Mouse (Mus musculus) thymus, postnatal 25 days (tissue): ENCODE results near the gene Trp53tg5.

ENCODE experiments used
- DNase-seq: peaks from one replicate; pipeline ENCODE4 v3.0.0; 2022

Trp53tg5 gene

GRCm38 (mm10) chr2:164448140-164448539 lies 25.4 kb downstream of the Trp53tg5 start:
- no peak for DNase-seq

DNA sequence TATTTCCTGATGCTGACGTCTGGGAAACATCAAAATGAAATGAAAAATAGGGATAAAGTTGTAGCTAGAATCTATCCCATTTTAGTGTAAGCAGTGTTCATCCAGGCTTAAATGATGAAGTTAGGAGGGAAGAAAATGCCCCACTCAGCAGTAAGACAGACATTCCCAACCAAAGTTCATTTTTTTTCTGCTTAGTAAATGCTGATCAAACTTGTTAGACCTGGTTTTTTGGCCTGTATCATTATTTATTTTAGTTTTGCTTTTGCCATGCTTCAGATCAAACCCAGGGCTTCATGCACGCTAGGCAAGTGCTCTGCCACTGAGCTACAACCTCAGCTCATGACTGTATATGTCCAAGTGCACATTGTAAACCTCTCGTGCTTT lies 27.4 kb downstream of the Trp53tg5 start:
- DNase-seq, result no peak

- no peak for DNase-seq
Observed at GRCm38 (mm10) chr2:164445399-164446085, 28.0 kb downstream of the Trp53tg5 start.

DNA sequence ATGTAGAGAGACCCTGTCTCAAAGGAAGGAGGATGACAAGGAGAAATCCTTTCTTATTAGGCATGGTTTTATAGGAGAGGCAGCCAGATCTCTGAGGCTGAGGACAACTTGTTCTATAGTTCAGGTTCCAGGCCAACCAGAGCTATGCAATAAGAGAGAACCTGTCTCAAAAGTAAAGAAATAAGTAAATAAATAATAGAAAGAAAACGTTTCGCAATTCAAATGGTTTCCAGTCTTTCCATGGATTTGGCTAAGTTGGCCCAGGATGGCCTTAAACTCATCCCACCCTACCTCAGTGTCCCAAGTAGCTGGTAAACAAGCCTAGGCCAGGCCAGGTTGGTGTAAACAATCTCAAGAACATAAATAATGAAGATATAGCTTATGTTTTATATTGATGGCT lies 28.8 kb downstream of the Trp53tg5 start:
- no peak for DNase-seq

GRCm38 (mm10) chr2:164443460-164444000 lies 30.0 kb downstream of the Trp53tg5 start, which contains the start of gene Sdc4:
Gene Sdc4 (minus strand): TSS chr2:164443887.
- DNase-seq, result no peak

- DNase-seq, result peak; percentile 60
Observed at GRCm38 (mm10) chr2:164443051-164443437, 30.5 kb downstream of the Trp53tg5 start.

DNA sequence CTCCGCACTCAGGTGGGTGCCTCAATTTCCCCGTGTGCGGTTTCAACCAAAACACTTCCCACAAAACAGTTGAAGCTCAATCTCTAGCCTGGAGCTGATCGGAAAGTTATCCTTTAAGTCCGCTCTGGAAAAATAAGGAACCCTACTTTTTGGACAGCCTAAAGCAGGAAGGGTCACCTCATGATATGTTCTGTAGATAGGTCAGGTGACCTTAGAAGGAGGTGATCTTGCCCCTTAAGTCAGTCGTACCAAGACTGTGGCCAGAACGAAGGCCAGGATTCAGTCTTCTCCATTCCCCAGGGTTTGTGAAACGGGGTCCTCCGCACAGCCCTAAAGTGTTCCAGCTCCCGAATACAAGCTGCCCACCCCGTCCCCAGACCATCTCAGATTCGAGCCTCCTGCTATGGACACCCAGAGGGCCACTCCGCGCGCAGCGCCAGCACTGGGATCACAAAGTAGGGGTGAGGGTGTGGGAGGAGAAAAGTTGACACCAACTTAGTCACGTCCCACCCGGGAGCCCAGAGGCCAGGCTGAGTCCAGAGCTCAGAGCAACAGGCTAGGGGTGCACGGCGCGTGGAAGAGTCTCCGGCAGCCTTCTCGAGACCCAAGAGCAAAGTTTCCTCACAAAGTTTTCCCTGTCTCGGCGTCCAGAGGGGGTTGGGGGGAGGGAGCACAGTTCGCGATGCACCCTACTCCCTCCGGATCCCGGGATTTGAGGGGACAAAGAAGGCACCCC lies 31.0 kb downstream of the Trp53tg5 start:
- no peak for DNase-seq

- DNase-seq, result no peak
Observed at GRCm38 (mm10) chr2:164441731-164442130, 31.8 kb downstream of the Trp53tg5 start.

DNA sequence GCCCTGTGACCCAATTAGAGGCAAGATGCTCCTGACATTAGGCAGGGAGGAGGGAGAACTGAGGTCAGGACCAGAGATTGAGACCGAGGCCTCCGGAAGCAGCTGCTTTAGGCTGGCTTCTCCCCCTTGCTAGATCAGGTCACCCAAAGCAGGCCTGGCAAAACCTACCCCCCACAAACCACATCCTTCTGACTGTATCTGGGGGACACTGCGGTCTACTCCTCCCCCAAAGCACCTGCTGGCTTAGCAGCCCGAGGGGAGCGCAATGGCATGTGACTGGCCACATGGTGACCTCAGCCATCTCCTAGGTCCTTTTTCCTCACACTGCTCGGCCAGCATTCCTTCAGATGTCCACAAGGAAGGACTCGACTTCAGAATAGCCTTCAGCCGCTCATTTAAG lies 32.4 kb downstream of the Trp53tg5 start:
- DNase-seq, result peak; percentile 68

DNA sequence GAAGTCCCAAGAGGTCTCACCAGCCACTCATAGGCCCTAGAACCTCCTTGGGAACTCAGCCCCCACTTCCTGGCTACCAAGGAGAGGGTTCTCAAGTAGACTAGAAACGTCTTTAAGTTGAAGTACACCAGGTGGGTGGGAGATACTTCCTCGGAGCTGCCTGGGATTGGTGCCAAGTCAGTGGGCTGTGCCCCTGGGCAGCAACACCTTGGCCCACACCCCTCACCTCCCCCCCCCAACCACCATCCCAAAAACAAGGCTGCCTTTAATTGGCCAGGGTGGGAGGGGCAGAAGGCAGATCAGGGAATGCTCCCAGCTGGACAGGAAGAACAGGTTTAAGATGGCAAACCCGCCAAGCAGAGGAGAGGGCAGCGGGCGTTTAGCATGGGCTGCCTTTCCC lies 33.2 kb downstream of the Trp53tg5 start:
- DNase-seq, result no peak

GRCm38 (mm10) chr2:164439001-164439421 lies 34.5 kb downstream of the Trp53tg5 start:
- DNase-seq, result no peak

DNA sequence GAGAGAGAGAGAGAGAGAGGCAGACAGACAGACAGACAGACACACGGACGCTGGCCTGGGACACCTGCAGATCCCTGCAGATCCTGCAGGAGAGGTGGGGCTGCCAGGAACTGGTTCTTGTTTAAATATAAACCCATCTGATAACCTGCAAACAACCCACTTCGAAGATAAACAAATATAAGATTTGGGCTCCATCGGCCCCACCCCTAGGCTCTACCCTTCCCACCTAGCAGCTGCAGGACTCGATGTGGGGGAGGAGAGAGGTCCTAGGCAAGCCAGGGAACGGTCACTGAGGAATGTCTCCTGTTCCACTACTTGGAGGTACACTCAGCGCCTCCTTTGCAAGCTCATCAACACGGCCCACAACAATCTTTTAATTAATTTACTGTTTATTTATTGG lies 35.3 kb downstream of the Trp53tg5 start:
- no peak for DNase-seq

DNA sequence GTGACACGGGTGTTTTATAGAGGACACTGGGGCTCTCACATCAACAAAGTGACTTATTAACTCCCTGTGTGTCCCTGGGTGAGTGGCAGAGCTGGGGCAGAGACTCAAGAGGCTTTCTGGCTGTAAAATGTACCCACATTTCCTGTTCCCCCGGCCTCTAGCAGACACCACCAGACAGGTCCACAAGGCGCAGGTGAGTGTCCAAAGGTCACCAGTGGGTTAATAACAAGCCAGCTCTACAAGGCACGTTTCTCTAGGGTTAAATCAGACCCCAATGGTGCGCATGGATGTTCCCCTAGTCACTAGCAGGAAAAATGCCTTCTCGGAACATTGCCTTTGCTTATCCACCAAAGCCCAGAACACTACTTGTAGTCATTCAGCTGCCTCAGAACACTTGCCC lies 35.8 kb downstream of the Trp53tg5 start:
- DNase-seq, result no peak

- no peak for DNase-seq
Observed at GRCm38 (mm10) chr2:164436961-164437360, 36.6 kb downstream of the Trp53tg5 start.

GRCm38 (mm10) chr2:164436215-164436913 lies 37.2 kb downstream of the Trp53tg5 start:
- no peak for DNase-seq

- no peak for DNase-seq
Observed at GRCm38 (mm10) chr2:164435216-164436090, 38.1 kb downstream of the Trp53tg5 start.

- no peak for DNase-seq
Observed at GRCm38 (mm10) chr2:164434681-164435080, 38.8 kb downstream of the Trp53tg5 start.

- no peak for DNase-seq
Observed at GRCm38 (mm10) chr2:164433278-164433895, 40.1 kb downstream of the Trp53tg5 start.

DNA sequence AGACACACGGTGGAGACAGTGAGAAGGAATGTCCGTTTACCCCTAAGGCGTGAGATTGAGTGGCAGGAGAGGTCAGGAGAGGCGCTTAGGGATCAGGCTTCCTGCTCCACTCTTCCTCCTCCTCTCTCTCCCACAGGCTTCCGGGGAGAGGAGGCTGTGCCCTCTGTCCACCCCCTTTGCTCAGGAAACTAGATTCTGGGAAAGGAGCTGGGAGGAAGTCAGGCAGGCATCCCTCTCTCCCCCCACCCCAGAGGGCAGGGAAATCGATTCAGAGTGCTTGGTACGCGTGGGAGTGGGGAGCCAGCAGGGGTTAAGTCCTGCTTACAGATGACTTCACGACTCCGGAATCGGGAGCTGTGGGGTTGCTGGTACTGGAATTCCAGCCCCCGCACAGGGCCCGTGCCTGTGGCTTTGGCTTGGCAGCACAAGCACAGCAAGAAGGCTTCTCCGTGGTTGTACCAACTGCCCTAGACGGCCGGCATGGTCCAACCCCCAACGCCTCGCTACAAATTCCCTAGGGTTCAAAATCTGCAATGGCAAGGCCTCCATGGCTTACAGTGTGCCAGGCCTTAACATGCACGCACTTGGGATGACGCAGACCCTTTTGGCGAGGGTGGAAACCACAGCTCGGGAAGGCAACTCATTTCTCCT lies 40.9 kb downstream of the Trp53tg5 start:
- no peak for DNase-seq

DNA sequence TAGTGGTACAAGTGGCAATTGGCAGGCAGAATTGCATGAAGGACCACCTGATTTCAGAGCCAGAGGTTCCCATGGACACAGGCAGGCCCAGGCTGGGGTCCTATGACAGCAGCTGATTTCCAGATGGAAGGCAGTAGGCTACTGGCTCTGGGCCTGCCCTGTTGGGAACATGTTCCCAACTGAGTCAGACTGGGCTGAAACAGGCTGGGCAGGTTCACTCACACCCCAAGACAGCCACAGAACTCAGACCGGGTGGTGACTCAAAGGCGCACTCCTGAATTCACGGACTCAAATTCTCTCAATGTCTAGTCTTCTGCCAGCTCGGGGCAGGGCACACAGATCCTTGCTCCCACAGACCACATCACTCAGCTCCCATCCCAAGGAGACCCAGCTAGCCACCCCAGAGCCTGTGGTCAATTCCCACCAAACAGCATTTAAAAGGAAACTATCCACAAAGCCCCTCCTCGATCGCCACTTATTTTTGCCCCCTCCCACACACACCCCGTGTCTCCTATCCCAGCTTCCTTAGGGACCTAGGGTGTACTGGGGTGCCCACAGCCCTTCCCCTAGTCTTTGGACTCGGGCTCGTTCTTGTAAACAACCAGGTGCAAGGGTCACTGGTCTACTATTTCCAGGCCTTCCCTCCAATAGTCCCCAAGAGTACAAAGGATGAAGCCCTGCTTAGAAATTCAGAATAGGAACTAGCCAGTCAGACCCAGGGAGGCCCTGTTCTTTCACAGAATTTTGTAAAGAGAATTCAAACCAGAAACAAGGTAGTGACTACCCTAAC lies 41.7 kb downstream of the Trp53tg5 start:
- no peak for DNase-seq

DNA sequence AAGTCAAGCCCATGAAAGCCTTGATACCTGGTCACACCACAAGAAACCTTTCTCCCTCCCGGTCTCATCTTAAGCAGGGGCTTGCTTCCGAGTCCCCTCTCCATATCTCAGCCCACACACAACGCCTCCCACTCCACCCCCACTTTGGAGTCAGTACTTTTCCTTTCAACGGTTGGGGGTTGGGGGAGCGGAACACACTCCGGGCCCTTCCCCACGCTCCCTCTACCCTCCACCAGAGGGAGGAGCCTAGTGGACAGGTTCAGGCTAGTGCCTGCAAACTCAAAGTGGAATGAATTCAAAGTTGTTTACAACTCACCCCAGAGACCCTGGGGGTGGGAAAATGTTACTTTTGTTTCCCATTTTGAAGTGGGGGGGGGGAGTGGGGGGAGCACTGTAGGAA lies 42.8 kb downstream of the Trp53tg5 start:
- no peak for DNase-seq
